Mouse (Mus musculus) embryo, embryonic 11 days (tissue): ENCODE results near the gene Zbtb20.
A peak's percentile ranks its signal among the peaks of the same experiment; 100 is the strongest.

Experiments used
- DNase-seq: peaks from one replicate; pipeline ENCODE4 v3.0.0-alpha.2; 2015

The Zbtb20 gene

DNA sequence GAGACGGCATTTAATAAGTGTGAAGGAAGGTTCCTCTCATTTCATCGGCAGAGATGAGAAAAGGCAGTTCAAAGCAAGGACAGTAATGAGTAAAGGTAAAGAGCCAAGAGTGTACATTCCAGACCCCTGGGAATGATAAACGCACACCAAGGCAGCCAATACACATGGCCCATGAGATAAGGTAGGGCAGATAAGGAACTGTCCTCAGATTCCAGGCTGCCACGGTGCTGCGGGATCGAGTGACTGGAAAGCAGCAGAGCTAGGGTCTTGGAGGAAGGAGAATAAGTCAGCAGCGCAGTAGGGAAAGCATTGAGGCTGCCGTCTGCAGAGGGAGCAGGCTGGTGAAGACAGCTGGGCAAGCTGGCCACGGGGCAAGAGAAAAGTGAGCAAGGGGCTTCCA lies 699.8 kb downstream of the Zbtb20 start:
- no peak for DNase-seq

DNA sequence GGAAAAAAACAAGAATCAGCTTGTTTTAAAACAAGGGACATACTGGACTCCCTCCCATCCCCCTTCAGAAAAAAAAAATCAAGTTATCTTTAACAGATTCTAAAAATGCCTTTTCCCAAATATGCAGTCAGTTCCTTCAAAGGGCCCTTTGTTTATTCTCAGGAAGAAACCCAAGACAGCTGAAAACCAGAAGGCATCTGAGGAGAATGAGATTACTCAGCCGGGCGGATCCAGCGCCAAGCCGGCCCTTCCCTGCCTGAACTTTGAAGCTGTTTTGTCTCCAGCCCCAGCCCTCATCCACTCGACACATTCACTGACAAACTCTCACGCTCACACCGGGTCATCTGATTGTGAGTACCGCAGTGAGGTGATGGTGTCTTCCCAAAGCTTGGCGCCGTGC lies 701.7 kb downstream of the Zbtb20 start:
- peak; percentile 73 for DNase-seq

DNA sequence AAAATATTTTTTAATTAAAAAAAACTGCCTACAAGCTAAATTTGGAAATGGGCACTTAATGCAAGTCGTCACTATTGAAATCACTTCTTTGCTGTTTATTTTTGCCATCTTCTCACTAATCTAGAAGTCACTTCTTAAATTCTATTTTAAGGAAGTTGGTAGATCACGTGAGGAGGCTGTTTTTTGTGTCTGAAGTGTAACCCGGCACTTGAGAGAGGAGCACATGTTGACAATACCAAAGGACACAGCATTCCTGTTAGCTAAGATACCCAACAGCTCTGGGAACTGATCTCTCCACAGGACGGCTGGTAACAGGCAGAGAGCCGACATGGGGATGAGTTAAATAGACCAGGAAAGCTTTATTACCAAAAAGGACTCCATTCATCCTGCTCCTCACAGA lies 702.7 kb downstream of the Zbtb20 start:
- DNase-seq: no peak

DNA sequence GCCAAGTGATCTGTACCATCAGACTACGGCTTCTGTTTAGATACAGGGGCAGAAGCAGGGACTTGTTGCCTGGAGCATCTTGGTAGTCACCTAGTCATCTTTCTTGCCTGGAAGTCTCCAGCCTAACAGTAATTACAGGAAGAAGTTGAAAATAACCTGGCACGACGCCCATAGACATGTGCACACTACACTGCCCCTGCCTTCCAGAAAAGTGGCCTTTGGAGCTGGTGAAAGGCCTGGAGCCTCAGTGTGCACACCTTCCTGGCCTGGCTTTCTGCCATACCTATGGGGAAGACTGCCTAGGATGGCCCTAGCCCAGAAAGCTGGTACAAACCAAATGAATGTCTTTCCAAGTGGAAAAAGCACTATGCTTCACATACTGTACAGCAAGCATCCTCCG lies 703.4 kb downstream of the Zbtb20 start:
- no peak for DNase-seq

DNA sequence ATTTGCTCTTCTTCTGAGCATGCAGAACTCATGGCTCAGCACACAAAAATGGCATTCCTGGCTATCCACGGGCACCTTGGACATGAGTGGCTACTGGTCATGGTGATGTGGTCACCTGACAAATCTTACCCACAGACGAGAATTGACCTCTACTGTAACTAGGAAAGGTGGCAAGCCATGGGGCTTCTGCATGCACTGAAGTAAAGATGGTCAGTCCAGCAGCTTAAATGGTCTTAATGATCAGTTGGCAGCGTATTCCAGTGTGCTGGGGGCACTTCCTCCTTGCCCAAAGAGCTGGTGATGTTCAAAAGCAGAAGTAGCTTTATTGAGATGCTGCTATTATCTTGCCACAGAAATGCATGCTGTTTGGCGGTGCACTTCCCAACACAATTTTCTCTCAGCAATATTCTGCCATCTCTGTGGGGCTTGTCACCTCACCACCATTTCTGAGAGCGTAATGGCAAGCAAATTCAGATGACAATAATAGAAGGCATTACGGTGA lies 704.7 kb downstream of the Zbtb20 start:
- DNase-seq: no peak

DNA sequence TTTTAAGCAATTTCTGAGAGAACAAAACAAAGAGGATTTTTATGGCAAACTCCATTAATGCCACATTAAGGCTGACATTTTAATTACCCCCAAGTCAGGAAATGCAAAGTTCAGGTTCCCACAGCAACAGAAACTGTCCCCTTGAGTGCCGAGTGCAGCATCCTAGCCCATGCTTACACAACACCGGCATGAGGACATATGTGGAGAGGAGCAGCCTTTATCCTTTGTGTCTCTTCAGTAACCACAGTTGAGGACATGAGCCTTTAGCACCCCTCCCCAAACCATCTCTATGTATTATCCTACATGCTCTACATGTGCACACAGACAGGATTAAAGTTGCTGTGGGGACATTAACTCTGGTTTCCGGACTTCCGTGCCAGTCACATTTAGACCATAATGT lies 705.9 kb downstream of the Zbtb20 start:
- no peak for DNase-seq

DNA sequence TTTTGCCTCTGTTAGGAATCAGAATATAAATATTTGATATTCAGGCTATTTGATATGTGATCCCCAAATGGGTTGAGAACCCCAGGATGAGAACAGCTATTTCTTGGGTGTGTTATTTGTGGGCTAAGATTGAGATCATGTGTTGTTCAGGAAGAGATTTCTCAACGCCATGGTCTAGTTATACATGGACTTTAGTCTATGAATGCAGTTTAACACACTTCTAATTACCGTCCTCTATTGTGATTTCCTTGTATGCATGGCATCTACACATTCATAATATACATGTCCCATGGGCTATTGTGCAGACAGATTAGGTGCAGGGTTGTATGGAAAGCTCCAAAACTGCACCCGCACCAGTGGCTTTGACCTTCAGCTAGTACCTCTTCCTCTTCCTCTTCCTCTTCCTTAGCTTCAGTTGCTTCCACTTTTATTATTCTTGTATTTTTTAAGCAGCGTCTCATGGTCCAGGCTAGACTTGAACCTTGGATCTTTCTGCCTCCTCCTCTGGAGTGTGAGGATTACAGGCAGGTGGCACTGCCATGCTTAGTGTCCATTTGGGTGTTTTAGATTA lies 711.3 kb downstream of the Zbtb20 start:
- DNase-seq: no peak

DNA sequence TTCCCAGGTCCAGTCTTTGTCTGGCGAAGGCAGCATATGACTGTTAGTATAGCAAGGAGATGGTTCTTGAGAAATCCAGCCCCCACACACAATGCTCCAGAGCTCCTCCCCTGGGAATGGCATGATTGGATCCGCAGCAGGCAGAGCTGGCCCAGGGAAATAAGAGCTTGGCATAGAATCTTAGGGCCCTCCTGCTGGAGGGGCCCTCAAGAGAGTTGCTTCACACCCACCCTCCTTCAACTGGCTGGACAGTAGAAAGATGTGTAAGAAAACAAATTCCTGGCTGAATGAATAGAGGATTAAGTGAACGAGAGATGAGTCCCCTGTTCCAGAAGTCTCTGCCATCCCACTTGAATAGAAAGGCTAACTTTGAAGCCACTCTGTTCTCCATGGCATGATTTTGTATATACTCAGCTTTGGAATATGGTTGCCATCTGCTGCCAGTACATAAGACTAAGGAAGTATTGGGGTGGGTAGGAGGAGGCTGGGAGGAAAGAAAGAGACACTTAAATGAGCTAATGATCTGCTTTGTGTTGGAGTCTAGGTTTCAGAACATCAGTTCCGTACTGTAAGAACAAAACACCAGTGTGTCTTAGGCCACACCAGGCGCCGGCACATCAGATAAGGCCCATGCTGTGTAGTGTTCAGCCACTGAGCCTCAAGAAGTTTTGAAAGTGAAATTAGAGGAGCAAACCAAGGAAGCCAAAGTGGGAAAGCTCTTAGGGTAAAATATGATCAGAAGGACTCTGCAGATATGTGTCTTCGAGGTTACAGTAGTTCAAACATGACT lies 715.2 kb downstream of the Zbtb20 start:
- DNase-seq: no peak

DNA sequence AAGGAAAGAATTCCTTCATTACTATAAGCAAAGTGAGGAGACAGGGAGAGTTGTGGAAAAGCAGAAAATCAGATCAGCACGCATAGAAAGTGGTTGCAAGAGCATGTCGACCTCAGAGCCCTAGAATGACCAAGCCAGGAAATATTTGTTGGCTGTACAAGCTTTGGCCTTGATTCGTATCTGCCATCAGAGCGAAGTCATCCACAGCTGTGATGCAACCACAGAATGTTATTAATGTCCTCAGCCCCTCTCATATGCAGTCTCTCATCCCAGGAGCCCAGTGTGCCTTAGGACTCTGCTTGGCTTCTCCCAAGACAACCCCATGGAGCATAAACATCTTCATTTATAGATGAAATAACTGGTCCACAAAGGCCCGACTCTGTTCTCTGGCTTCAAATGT lies 716.4 kb downstream of the Zbtb20 start:
- no peak for DNase-seq

DNA sequence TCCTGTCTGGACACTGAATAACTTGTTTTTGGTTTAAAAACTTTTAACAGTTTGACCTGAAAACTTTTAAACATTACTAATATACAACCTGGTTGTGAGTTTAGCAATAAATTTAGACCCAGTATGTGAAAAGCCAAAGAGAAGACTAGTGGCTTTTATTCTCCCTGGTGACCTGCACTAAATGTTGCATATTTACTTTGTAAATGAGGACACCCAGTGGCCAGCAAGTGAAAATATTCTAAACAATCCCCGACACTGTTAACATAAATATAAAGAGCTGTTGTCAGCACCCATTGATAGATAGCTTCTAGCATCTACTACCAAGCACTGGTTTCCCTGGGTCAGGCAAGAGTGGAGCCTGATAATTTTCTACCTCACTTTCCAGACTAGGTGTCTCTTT lies 717.1 kb downstream of the Zbtb20 start:
- peak; percentile 53 for DNase-seq

DNA sequence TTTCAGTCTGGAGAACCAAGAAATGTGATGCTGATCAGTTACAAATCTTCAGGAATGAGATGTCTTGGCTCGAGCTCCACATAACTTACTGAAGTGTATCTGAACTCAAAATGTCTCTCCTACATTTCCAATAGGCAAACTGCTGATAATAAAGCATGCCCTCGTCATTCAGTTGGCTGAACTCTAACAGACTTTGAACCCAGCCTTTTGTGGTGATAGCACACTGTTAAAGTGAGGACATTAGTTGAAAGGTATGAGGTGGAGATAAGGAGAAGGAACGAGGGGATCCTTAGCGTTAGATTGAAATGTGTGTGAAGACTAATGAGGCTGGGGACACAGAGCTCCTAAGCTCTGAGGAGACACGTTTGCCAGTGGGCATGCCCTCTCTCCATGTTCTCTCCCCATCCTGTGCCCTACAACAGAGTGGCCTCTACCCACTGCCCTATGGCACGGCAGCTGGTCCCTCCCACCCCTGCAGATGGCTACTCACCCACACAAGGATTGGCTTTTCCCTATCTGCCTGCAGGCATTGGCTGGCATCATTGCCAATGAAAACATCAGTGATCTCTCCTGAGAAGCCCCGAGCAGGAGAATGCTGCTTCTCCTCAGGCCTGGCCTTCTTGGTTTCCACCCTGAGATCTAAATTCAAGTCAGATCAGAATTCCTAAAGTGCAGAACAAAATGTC lies 721.8 kb downstream of the Zbtb20 start:
- DNase-seq: no peak

DNA sequence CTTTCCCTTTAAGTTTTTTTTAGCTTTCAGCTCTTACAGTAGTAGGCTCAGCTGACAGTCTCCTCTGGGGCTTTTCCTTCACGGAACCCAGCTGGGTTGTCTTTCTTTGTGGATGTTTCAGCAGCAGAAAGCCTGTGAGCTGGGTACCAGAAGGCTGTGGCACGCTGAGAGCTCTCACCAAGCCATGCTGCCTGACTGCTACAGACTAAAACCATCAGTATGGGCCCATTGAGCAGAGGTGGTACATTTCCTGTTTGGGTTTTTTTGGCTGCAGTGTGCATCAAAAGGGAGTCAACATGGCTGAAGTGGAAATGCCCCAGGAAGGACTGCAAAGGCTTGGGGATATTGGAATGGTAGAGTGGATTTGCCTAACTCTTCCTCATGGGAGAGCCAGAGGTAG lies 724.0 kb downstream of the Zbtb20 start:
- DNase-seq: no peak

DNA sequence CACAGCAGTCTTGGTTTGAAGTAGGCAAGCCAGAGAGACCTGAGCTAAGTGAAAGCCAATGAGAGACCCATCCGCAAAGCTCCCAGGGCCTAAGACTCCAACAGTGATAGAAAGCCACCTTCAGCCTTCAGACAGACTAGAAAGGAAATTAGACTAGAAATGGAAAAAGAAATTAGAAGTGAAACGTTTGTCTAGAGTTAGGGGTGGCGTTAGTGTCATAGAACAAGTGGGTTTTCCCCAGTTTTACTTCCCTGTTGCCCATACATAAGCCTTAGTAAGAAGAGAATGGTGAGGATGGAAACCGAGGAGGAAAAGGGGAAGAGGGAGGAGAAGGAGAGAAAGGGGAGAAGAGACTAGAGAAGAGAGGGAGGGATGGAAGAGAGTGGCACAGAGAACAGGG lies 726.9 kb downstream of the Zbtb20 start:
- DNase-seq: no peak

DNA sequence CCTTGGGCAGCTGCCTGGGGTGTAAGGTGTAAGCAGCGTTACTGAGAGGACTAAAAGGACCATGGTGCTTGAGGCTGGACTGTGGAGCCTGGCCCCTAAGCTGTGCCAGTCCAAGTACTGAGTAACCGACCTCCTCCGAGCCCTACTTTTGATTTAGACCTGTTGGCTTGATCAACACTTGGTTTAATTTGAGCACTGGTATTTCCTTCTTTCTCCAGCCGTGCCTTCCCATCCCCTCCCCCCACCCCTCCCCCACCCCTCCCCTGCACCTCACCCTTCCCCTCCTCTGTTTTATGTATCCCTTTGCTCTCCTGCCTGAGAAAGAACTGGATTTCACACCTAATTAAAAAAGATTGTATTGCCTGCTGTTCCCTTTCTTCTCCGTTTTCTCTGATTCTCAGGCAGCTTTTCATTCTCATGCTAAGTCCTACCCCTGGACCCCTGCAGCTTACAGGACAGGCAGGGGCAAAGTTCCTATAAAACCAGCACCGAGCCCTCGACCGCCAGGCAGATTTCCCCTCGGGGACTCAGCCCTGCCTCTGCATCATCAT lies 728.0 kb downstream of the Zbtb20 start:
- peak; percentile 77 for DNase-seq

DNA sequence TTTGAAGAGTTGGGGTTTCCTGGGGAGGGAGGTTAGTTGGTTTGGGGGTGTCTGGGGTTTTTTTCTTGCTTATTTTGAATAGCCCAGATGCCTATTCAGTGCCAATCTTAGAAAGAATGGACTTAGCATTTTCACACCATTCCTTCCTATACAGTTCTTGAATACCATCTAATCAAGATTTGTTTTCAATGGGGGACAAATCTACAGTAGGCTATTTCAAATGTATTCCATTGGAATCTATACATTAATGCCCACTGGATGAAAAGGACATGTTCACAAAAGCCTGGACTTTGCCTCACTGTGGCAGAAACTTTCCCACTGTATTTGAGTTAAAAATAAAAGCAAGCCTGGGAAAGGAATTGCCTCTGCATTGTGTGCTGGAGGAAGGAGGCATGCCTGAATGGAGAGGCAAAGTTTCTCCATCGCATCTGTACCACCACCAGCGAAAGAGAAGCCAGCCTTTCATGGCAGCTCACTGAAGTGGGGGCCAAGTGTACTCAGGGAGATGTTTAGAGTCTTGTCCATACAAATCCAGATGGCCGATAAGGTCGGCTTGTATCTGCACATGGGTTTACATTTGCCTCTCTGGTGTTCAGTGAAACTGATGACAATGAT lies 728.8 kb downstream of the Zbtb20 start:
- DNase-seq: no peak

DNA sequence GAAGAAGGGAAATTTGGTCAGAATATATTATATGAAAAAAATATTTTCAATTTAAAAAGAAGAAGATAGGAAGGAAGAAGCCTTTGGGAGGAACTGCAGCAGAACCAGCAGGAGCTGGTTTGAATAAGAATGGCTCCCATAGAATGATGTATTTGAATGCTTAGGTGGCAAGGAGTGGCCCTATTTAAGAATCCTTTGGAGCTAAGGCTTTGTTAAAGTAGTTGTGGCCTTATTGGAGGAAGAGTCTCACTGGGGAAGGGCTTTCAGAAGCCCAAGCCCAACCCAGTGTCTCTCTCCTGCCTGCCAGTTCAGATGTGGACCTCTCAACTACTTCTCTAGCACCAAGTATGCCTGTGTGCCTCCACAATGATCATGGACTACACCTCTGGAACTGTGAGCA lies 731.4 kb downstream of the Zbtb20 start:
- no peak for DNase-seq

DNA sequence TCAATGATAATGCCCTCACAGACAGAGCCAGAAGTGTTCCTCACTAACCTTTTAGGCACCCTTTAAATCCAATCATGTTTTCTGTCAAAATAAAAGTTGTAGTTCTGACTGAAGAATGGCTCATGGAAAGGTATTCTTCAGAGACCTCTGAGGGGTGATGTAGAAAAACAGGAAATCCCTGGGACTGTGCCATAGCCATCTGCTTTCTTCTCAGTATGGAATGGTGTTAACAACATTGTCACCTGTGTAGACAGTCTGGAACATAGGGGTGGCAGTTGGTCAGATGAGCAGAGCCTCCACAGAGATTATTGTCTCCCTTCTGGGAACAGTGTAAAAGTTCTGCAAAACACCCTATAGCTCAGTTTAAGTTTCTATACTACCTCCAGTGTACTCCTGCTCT lies 732.4 kb downstream of the Zbtb20 start:
- no peak for DNase-seq

DNA sequence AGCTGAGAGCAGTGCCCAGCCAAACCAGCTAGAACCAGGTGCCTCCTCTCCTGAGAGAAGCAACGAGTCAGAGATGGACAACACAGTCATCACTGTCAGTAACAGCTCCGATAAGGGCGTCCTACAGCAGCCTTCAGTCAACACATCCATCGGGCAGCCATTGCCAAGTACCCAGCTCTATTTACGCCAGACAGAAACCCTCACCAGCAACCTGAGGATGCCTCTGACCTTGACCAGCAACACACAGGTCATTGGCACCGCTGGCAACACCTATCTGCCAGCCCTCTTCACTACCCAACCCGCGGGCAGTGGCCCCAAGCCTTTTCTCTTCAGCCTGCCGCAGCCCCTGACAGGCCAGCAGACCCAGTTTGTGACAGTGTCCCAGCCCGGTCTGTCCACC lies 734.7 kb downstream of the Zbtb20 start:
- DNase-seq: no peak

DNA sequence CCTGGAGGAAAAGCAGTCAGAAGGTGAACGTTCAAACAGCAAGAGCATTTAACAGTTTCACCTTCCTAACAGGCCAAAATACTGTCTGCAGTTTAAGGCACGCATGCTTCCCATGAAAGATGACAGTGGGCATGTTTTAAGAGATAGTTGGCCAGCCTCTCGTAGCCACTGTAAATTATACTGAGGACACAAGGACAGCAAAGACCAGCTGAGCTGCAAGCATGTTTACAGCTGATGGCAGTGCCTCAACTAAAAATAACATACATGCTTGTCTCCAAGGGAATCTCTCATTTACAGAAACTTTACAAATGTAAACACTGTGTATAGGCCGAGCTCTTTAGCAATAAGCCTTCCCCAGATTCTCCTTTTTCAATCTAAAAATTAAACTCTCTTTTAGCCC lies 740.7 kb downstream of the Zbtb20 start:
- DNase-seq: no peak

DNA sequence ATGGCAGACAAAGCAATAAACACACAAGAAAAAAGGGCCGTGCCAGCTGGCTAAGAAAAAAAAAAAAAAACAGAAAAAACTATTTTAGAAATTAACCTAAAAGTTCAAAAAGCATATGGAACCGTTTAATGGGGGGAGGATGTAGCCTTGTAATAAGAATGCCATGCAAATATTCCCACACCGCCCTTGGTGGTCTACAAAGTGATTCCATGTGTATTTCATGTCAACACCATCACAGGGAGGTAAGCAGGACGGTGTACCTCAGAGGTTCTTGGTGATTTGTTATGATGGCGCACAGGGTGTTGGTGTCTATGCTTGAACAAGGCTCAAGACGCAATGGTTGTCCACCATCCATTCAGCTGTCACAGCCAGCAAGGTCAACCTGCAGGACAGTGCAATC lies 741.7 kb downstream of the Zbtb20 start:
- DNase-seq: peak; percentile 50

DNA sequence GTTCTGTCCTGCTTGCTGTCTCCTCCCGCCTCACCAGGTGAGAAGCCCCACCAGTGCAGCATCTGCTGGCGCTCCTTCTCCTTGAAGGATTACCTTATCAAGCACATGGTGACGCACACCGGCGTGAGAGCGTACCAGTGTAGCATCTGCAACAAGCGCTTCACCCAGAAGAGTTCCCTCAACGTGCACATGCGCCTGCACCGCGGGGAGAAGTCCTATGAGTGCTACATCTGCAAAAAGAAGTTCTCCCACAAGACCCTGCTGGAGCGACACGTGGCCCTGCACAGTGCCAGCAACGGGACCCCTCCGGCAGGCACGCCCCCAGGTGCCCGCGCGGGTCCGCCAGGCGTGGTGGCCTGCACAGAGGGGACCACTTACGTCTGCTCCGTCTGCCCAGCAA lies 742.6 kb downstream of the Zbtb20 start:
- no peak for DNase-seq

DNA sequence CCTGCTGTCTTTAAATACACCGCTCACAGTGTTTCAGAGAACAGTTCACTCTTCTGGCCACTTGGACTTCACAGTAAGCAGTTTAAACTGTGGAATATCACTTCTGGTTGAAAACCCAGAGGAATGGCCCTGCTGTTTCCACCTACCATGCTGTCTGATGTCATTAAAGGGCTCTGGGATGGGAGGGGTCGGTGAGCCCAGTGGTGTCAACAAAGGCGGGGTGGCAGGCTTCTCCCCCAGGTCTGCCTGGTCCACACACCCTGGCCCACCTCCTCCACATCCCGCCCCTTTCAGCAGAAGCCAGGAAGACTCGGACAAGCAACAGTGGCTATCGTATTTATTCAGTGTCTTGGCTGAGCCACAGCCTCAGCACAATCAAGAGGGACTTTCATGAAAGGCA lies 743.6 kb downstream of the Zbtb20 start:
- no peak for DNase-seq

DNA sequence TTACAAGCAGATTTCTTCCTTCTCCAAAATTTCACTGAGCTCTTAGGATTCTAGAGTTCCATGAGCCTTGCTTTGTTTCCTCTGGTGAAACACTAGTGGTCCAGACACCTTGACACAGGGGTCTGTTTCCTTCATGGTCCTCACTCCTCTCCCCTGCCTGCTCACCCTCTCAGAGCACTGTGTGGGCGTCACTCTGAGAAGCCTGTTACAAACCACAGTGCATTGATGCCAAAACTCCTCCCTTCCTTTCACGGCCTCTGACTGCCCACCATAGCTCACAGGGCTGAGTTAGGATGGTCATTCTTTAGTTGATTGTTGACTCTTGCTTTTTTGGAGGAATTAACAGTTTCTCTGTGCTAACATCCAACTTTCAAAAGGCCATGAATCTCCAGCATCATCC lies 744.7 kb downstream of the Zbtb20 start:
- no peak for DNase-seq
